ENCODE assay signal across 8 mouse cellular contexts in the genomic region with DNA sequence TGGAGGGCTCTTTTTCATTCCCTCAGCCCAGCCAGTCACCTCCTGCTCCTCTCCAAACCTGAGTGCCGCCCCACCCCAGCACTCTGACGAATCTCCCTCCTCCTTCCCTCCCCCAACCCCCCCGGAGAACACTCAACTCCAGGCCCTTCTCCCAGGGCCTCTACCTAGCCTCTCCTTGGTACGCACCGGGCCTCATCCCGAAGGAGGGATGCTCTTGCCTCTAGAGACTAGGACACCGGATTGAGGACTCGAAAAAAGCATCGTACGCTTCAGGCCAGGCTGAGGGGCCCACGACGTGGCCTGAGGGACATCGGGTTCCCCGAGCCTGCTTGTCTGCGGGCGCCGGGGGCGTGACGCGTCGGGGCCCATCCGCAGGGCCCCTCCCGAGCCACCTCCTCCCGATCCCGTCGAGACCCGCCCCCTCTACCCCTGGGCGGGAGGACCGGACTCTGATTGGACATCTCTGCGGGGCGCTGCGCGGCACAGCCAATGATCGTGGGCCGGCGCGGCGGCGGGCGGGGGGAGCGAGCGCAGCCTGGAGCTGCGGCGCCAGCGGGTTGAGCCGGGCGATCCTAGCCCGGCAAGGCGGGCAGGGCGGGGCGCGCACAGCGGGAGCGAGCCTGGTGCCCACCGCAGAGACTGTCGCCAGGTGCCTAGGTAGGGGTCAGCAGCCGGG. TPM values are rescaled to one million over a fixed set of nuclear protein-coding genes. Genes with fewer than 3 reads are reported as not detected.
DNase-seq lines count a peak whose midpoint lies in the region; ATAC-seq lines count a peak whose summit lies in the region.

A gene (plus strand): TSS at position 538 of the 676 bp plus-strand sequence.

- peak; percentile 92 for ATAC-seq in embryonic facial prominence, embryonic 12.5 days (ENCODE audit: insufficient number of reproducible peaks, insufficient read depth, low FRiP score, low TSS enrichment)
- ATAC-seq in limb, embryonic 12.5 days (ENCODE audit: insufficient number of reproducible peaks, insufficient read depth, low FRiP score, low TSS enrichment, low read depth), result peak; percentile 94
- ATAC-seq in midbrain, embryonic 15.5 days (replicated peaks), result peak; percentile 95

- peak within 1 kb of the TSS; percentile 66 for H3K4me3 ChIP-seq in embryonic facial prominence, embryonic 12.5 days
- peak within 1 kb of the TSS; percentile 67 for H3K4me3 ChIP-seq in limb, embryonic 12.5 days (replicated peaks)
- H3K4me3 ChIP-seq in midbrain, embryonic 15.5 days, result peak within 1 kb of the TSS; percentile 76

- no peaks in the 10 kb centered on the region for H3K36me3 ChIP-seq in embryonic facial prominence, embryonic 12.5 days
- no peaks in the 10 kb centered on the region for H3K36me3 ChIP-seq in limb, embryonic 12.5 days
- no peaks in the 10 kb centered on the region for H3K36me3 ChIP-seq in midbrain, embryonic 15.5 days (replicated peaks)

- DNase-seq in 416B (ENCODE audit: low read depth), result peak; percentile 89
- peak; percentile 95 to 98 for DNase-seq in adrenal gland, postnatal 36 days
- peak; percentile 88 for DNase-seq in heart, adult 8-10 months (ENCODE audit: low spot score)
- peak; percentile 88 for DNase-seq in kidney, adult 8-10 months
- DNase-seq in spleen, adult 18-20 months, result peak; percentile 83 to 89

- H3K9me3 ChIP-seq in embryonic facial prominence, embryonic 12.5 days, result no peaks in the 10 kb centered on the region
- H3K9me3 ChIP-seq in limb, embryonic 12.5 days, result no peaks in the 10 kb centered on the region
- no peaks in the 10 kb centered on the region for H3K9me3 ChIP-seq in midbrain, embryonic 15.5 days

- H3K4me2 ChIP-seq in embryonic facial prominence, embryonic 12.5 days (replicated peaks), result peak within 1 kb of the TSS; percentile 97
- peak within 1 kb of the TSS; percentile 98 for H3K4me2 ChIP-seq in limb, embryonic 12.5 days
- H3K4me2 ChIP-seq in midbrain, embryonic 15.5 days, result peak within 1 kb of the TSS; percentile 92

- peaks cover 41% of the 10 kb centered on the region for H3K27me3 ChIP-seq in embryonic facial prominence, embryonic 12.5 days
- H3K27me3 ChIP-seq in limb, embryonic 12.5 days, result peaks cover 55% of the 10 kb centered on the region
- H3K27me3 ChIP-seq in midbrain, embryonic 15.5 days (replicated peaks), result peaks cover 15% of the 10 kb centered on the region

- under 1% methylated on average over 57 of the region's 57 CpGs for WGBS in embryonic facial prominence, embryonic 12.5 days
- WGBS in limb, embryonic 12.5 days, result 1% methylated on average over 57 of the region's 57 CpGs
- WGBS in midbrain, embryonic 15.5 days, result under 1% methylated on average over 57 of the region's 57 CpGs

- H3K4me1 ChIP-seq in embryonic facial prominence, embryonic 12.5 days, result peaks cover 12% of the 10 kb centered on the region
- peaks cover 18% of the 10 kb centered on the region for H3K4me1 ChIP-seq in limb, embryonic 12.5 days (replicated peaks)
- H3K4me1 ChIP-seq in midbrain, embryonic 15.5 days, result peaks cover 16% of the 10 kb centered on the region

- peak within 1 kb of the TSS; percentile 63 for H3K9ac ChIP-seq in embryonic facial prominence, embryonic 12.5 days
- H3K9ac ChIP-seq in limb, embryonic 12.5 days (replicated peaks), result peak within 1 kb of the TSS; percentile 69
- H3K9ac ChIP-seq in midbrain, embryonic 15.5 days, result peak within 1 kb of the TSS; percentile 66

- H3K27ac ChIP-seq in embryonic facial prominence, embryonic 12.5 days, result no peak within 1 kb of the TSS
- no peak within 1 kb of the TSS for H3K27ac ChIP-seq in limb, embryonic 12.5 days
- H3K27ac ChIP-seq in midbrain, embryonic 15.5 days, result peak within 1 kb of the TSS; percentile 76

RNA-seq across cellular contexts. Expression of the gene that starts here (rescaled TPM):
- total RNA-seq in adrenal gland, postnatal 36 days (2021), result 1 to 10 TPM; 2.6 to 5.1 TPM
- 10.6 and 11.0 TPM in 2 replicates for polyA plus RNA-seq in embryonic facial prominence, embryonic 12.5 days (2016; fragmentation: Nextera tagmentation; extraction: Ambion mirVana)
- under 1 TPM; 0.53 to 0.84 (median 0.74) TPM for total RNA-seq in heart, adult 8-10 months (2022)
- 9.3 and 9.7 TPM in 2 replicates for polyA plus RNA-seq in limb, embryonic 12.5 days (2016; fragmentation: Nextera tagmentation; extraction: Ambion mirVana)
- 29.8 and 30.6 TPM in 2 replicates for polyA plus RNA-seq in midbrain, embryonic 15.5 days (2015; fragmentation: Nextera tagmentation; extraction: Ambion mirVana)

Comparison
In these comparisons a context has a peak if more than half of its experiments do, and no peak if none do; other contexts are left out.
1. Peak in DNase-seq in heart, adult 8-10 months; RNA of the gene not detected or under 1 TPM.